8 mouse cellular contexts compared by ENCODE assay signal in the genomic region with DNA sequence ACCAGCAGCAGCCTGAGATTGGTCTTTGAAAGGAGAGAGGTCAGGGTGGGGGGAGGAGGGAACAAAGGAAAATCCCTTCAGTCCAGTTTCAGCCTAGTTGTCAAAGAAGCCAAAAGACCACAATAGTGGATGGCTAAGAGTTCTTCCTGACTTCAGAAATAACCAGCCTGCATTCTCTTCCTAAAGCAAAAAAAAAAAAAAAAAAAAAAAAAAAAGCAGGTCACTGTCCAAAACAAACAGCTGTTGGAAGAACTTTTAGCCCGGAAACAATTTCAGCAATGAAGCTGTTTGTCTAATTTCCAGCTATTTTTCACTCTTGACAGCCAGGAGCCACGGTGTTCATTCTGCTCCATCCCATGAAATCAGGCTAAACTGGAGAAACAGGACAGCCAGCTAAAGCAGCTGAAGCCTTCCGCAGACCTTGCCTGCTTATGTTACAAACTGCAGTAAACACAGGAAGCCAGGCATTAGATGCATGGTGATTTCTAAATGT.
DNase-seq lines count a peak whose midpoint lies in the region; ATAC-seq lines count a peak whose summit lies in the region.

No protein-coding gene starts in this region.

- no peak overlapping the region for H3K4me3 ChIP-seq in hindbrain, embryonic 11.5 days (ENCODE audit: low read depth, low read length)
- no peak overlapping the region for H3K4me3 ChIP-seq in hindbrain, embryonic 12.5 days

- no peak overlapping the region for H3K4me2 ChIP-seq in hindbrain, embryonic 11.5 days (replicated peaks; ENCODE audit: low read depth, low read length)
- no peak overlapping the region for H3K4me2 ChIP-seq in hindbrain, embryonic 12.5 days (replicated peaks)

- DNase-seq in hindbrain, embryonic 11.5 days (ENCODE audit: low spot score): peak; percentile 13
- DNase-seq in embryo, embryonic 10 days (ENCODE audit: low spot score): peak; percentile 65
- DNase-seq in heart, adult 9 months (ENCODE audit: low spot score in 2 of 2): peak; percentile 24 to 41
- DNase-seq in kidney, postnatal 25 days: peak; percentile 27 to 55
- no peak for DNase-seq in spleen, postnatal 10 days (ENCODE audit: low spot score in 2 of 2)

- H3K27me3 ChIP-seq in hindbrain, embryonic 11.5 days (ENCODE audit: control insufficient read depth, insufficient read depth, low read length): no peaks in the 10 kb centered on the region
- no peaks in the 10 kb centered on the region for H3K27me3 ChIP-seq in hindbrain, embryonic 12.5 days

- ATAC-seq in hindbrain, embryonic 11.5 days (ENCODE audit: low FRiP score): 0 out of 2 replicates have a peak, but pooled peaks have one; percentile 7
- ATAC-seq in hindbrain, embryonic 12.5 days (ENCODE audit: low FRiP score): no peak
- no peak for ATAC-seq in CD4-positive, CD25-positive, alpha-beta regulatory T cell, adult 4 months
- no peak for ATAC-seq in frontal cortex, adult (ENCODE audit: low TSS enrichment)

- no peaks in the 10 kb centered on the region for H3K4me1 ChIP-seq in hindbrain, embryonic 11.5 days (replicated peaks; ENCODE audit: control insufficient read depth, insufficient read depth, low read length)
- peaks cover 6% of the 10 kb centered on the region for H3K4me1 ChIP-seq in hindbrain, embryonic 12.5 days

- peak overlapping the region; percentile 10; the same call in 1 of the 2 replicates for H3K27ac ChIP-seq in hindbrain, embryonic 11.5 days (ENCODE audit: low read depth, low read length)
- no peak overlapping the region for H3K27ac ChIP-seq in hindbrain, embryonic 12.5 days

- H3K9ac ChIP-seq in hindbrain, embryonic 11.5 days (ENCODE audit: low read depth, low read length): no peak overlapping the region
- no peak overlapping the region for H3K9ac ChIP-seq in hindbrain, embryonic 12.5 days

- 32% methylated on average over 3 of the region's 3 CpGs for WGBS in hindbrain, embryonic 11.5 days
- WGBS in hindbrain, embryonic 12.5 days: 28% methylated on average over 3 of the region's 3 CpGs

- H3K9me3 ChIP-seq in hindbrain, embryonic 11.5 days (ENCODE audit: control insufficient read depth, low read length): no peaks in the 10 kb centered on the region
- H3K9me3 ChIP-seq in hindbrain, embryonic 12.5 days (replicated peaks): no peaks in the 10 kb centered on the region

- no peaks in the 10 kb centered on the region for H3K36me3 ChIP-seq in hindbrain, embryonic 11.5 days (ENCODE audit: control insufficient read depth, insufficient read depth, low read length)
- H3K36me3 ChIP-seq in hindbrain, embryonic 12.5 days: no peaks in the 10 kb centered on the region

Comparison
In these comparisons a context has a peak if more than half of its experiments do, and no peak if none do; other contexts are left out.
1. DNase-seq: peak in hindbrain, embryonic 11.5 days (single experiment), embryo, embryonic 10 days (single experiment), heart, adult 9 months (2 of 2) and kidney, postnatal 25 days (2 of 2); none in spleen, postnatal 10 days (0 of 2).